Mouse (Mus musculus): ENCODE results near the gene Gm10382.
"Not testable (repeated sequence)": the region's sequence is repeated elsewhere in the genome, so short reads cannot be mapped to it uniquely, and the experiment has no call there.

DNA sequence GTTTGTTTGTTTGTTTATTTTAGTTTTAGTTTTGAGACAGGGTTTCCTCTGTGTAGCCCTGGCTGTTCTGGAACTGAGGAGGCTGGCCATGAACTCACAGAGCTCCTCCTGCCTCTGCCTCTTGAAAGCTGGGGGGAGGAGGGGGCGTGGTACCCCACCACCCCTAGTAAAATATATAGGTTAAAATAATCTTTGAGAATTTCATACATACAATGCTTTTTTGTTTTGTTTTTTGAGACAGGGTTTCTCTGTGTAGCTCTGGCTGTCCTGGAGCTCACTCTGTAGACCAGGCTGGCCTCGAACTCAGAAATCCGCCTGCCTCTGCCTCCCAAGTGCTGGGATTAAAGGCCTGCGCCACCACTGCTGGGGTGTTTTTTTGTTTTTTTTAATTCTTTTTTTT lies 3.1 kb downstream of the Gm10382 start:
- TF ChIP-seq CEBPB (IDR thresholded peaks at IDR 0.05; ENCODE audit: low read depth); MAX (IDR thresholded peaks at IDR 0.05); MYOG (IDR thresholded peaks at IDR 0.05; ENCODE audit: control insufficient read depth, extremely low read depth, insufficient read length); CTCF (IDR thresholded peaks at IDR 0.05; ENCODE audit: control insufficient read depth, insufficient read depth, insufficient read length); FOSL1 (IDR thresholded peaks at IDR 0.05; ENCODE audit: insufficient read depth, low read length, poor library complexity, severe bottlenecking): not testable (repeated sequence)
